Mouse (Mus musculus): ENCODE data around the gene Olfr224.
"Not testable (repeated sequence)": the region's sequence is repeated elsewhere in the genome, so short reads cannot be mapped to it uniquely, and the experiment has no call there.

The Olfr224 gene

DNA sequence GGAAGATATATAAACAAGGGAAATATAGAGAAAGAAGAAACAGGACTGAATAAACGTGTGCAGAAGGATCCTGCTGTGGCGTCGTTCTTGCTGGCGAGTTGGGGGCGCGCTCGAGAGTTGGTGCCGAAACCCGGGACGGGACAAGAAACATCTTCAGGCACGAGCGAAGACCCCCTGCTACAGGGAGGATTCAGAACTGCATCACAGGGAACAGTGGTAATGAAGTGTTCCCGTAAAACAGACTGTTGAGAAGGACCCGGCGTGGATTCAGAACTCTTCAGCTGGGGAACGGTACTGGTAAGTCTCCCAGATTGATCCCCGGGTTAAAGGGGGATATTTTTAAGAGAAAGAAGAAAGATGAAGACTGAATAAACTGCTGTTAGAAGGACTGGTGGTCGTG lies 51.4 kb downstream of the Olfr224 start:
- not testable (repeated sequence) for DNase-seq (ENCODE audit: low read depth, low spot score)
